ENCODE assay signal across 9 mouse cellular contexts in genomic region chr3:145864713-145865233, GRCm38 (mm10). TPM values are rescaled to one million over a fixed set of nuclear protein-coding genes. Genes with fewer than 3 reads are reported as not detected.
DNase-seq lines count a peak whose midpoint lies in the region; ATAC-seq and TF ChIP-seq lines count a peak whose summit lies in the region.
"Had no signal": no experiment of that assay in that cellular context is flagged by ENCODE, and none has a peak within 500 bp of the region (broad histone marks: within the 10 kb centered on the region; RNA-seq: fewer than 3 reads in every experiment).

No protein-coding gene starts in this region.

- WGBS in heart, adult 2 months = 63% methylated on average over 7 of the region's 10 CpGs
- WGBS in heart, embryonic 10.5 days = 91% methylated on average over 7 of the region's 10 CpGs
- 86% methylated on average over 6 of the region's 10 CpGs for WGBS in midbrain, postnatal 0 days

- TF ChIP-seq POLR2A in heart, adult 2 months (IDR thresholded peaks at IDR 0.05; ENCODE audit: insufficient read depth, low read depth, low read length) = no peak

- no peak overlapping the region for H3K4me2 ChIP-seq in midbrain, postnatal 0 days (ENCODE audit: low read depth, low read length, poor library complexity, severe bottlenecking)

- H3K9me3 ChIP-seq in heart, embryonic 10.5 days = no peaks in the 10 kb centered on the region
- no peaks in the 10 kb centered on the region for H3K9me3 ChIP-seq in midbrain, postnatal 0 days (ENCODE audit: low read length)

- intact Hi-C loops in heart, adult 2 months (cut with DNase I) = no loop called here
- intact Hi-C loops in heart, postnatal 36 days (cut with DNase I) = no loop called here

- no peaks in the 10 kb centered on the region for H3K79me2 ChIP-seq in heart, adult 2 months (replicated peaks; ENCODE audit: control insufficient read depth, insufficient read depth, low read length)

- peak overlapping the region; percentile 58 for H3K27ac ChIP-seq in heart, adult 2 months
- no peak overlapping the region for H3K27ac ChIP-seq in heart, embryonic 10.5 days
- H3K27ac ChIP-seq in midbrain, postnatal 0 days (ENCODE audit: low read depth, low read length) = peak overlapping the region; percentile 19; the same call in 1 of the 2 replicates

- peaks cover 12% of the 10 kb centered on the region for H3K36me3 ChIP-seq in heart, adult 2 months (ENCODE audit: control insufficient read depth, insufficient read depth, low read length)
- no peaks in the 10 kb centered on the region; the same call in 1 of the 2 replicates for H3K36me3 ChIP-seq in heart, embryonic 10.5 days
- H3K36me3 ChIP-seq in midbrain, postnatal 0 days (ENCODE audit: insufficient read depth, low read length) = no peaks in the 10 kb centered on the region

- no peak overlapping the region for H3K4me3 ChIP-seq in heart, adult 2 months
- no peak overlapping the region for H3K4me3 ChIP-seq in heart, embryonic 10.5 days
- no peak overlapping the region for H3K4me3 ChIP-seq in midbrain, postnatal 0 days (ENCODE audit: low read depth, low read length)

- no peak for TF ChIP-seq CTCF in heart, adult 2 months (IDR thresholded peaks at IDR 0.05)
- no peak for TF ChIP-seq CTCF in midbrain, postnatal 0 days (IDR thresholded peaks at IDR 0.05)

- no peak for TF ChIP-seq EP300 in heart, adult 2 months (IDR thresholded peaks at IDR 0.05; ENCODE audit: insufficient read depth, low read depth, low read length)

- peak in 1 of 2 experiments; percentile 68 for DNase-seq in heart, adult 2 months
- no peak for DNase-seq in heart, embryonic 10.5 days (ENCODE audit: low spot score)
- peak; percentile 15 for DNase-seq in urinary bladder, postnatal 14 days (ENCODE audit: low spot score)
- no peak for DNase-seq in urinary bladder, postnatal 25 days (ENCODE audit: low spot score)
- peak; percentile 41 to 42 for DNase-seq in heart, postnatal 36 days
- DNase-seq in midbrain, postnatal 0 days (ENCODE audit: low spot score) = peak; percentile 35
- DNase-seq in layer of hippocampus, postnatal 10 days (ENCODE audit: low spot score in 2 of 2) = no peak
- no peak for DNase-seq in embryo, embryonic 11 days
- DNase-seq: gastrocnemius, postnatal 14 days had no signal

- no peaks in the 10 kb centered on the region for H3K27me3 ChIP-seq in heart, adult 2 months (ENCODE audit: control insufficient read depth, insufficient read depth, low read length)
- H3K27me3 ChIP-seq in heart, embryonic 10.5 days (ENCODE audit: insufficient read depth, poor library complexity, severe bottlenecking) = no peaks in the 10 kb centered on the region
- no peaks in the 10 kb centered on the region for H3K27me3 ChIP-seq in midbrain, postnatal 0 days (ENCODE audit: insufficient read depth, low read length)

- ATAC-seq in midbrain, postnatal 0 days (ENCODE audit: low FRiP score) = no peak

- H3K9ac ChIP-seq in heart, adult 2 months (ENCODE audit: low read depth, low read length) = no peak overlapping the region
- H3K9ac ChIP-seq in midbrain, postnatal 0 days (replicated peaks; ENCODE audit: low read length, poor library complexity, severe bottlenecking) = no peak overlapping the region

- peaks cover 9% of the 10 kb centered on the region for H3K4me1 ChIP-seq in heart, adult 2 months (ENCODE audit: control insufficient read depth, insufficient read depth, low read length)
- peaks cover 6% of the 10 kb centered on the region; the same call in 1 of the 2 replicates for H3K4me1 ChIP-seq in heart, embryonic 10.5 days
- H3K4me1 ChIP-seq in midbrain, postnatal 0 days (ENCODE audit: insufficient read depth, low read length) = peaks cover 3% of the 10 kb centered on the region; the same call in 1 of the 2 replicates

RNA-seq across cellular contexts. Expression of gene Bcl10, which starts 57.8 kb away (rescaled TPM):
- total RNA-seq in heart, adult 2 months (2021) = 10 to 100 TPM; 17.7 to 19.3 TPM
- polyA plus RNA-seq in heart, adult 2 months (2012; rRNA removed) = 11.0 and 14.0 TPM in 2 replicates
- polyA plus RNA-seq in heart, embryonic 10.5 days (2016; fragmentation: Nextera tagmentation; extraction: Ambion mirVana) = 39.1 and 41.1 TPM in 2 replicates
- total RNA-seq in heart, postnatal 36 days (2021) = 10 to 100 TPM; 18.2 to 19.6 TPM
- 19.4 and 29.4 TPM in 2 replicates for total RNA-seq in midbrain, postnatal 0 days (2014; rRNA removed)
- polyA plus RNA-seq in midbrain, postnatal 0 days (2015; fragmentation: Nextera tagmentation; extraction: Ambion mirVana) = 33.2 and 33.3 TPM in 2 replicates
- total RNA-seq in layer of hippocampus, postnatal 10 days (2021) = 10 to 100 TPM; 16.8 to 17.5 TPM

Comparison
In these comparisons a context has a peak if more than half of its experiments do, and no peak if none do; other contexts are left out.
1. DNase-seq: peak in urinary bladder, postnatal 14 days (single experiment), heart, postnatal 36 days (2 of 2) and midbrain, postnatal 0 days (single experiment); none in heart, embryonic 10.5 days (single experiment), urinary bladder, postnatal 25 days (single experiment), layer of hippocampus, postnatal 10 days (0 of 2) and embryo, embryonic 11 days (single experiment).